Mouse (Mus musculus) liver, embryonic 16.5 days (tissue): ENCODE measurements around the gene Runx2. TPM values are rescaled to one million over a fixed set of nuclear protein-coding genes. Genes with fewer than 3 reads are reported as not detected.

ENCODE experiments used
- ATAC-seq: fragments of 200-750 bp; cut with Nextera tagmentation; 2 replicates; pipeline ENCODE4 v1.8.0; 2017; ENCODE audit warnings: low read depth, mild to moderate bottlenecking, moderate number of reproducible peaks, moderate library complexity
- H3K27ac ChIP-seq: fragments of 300-500 bp; sonication (generic); 2 replicates; pipeline ENCODE4 v1.5.1; 2014; ENCODE audit warnings: mild to moderate bottlenecking, low read length
- H3K27me3 ChIP-seq: fragments of 300-500 bp; sonication (generic); 2 replicates; pipeline ENCODE4 v1.6.1; 2014; ENCODE audit warnings: low read depth, low read length, mixed read lengths; ENCODE audit not compliant: control insufficient read depth, insufficient read depth
- H3K36me3 ChIP-seq: fragments of 300-500 bp; sonication (generic); 2 replicates; pipeline ENCODE4 v1.6.1; 2014; ENCODE audit warnings: mild to moderate bottlenecking; ENCODE audit not compliant: control insufficient read depth, insufficient read depth
- H3K4me1 ChIP-seq: fragments of 300-500 bp; sonication (generic); 2 replicates; pipeline ENCODE4 v1.6.1; 2014; ENCODE audit warnings: low read depth, low read length, mixed read lengths; ENCODE audit not compliant: control insufficient read depth
- H3K4me2 ChIP-seq: fragments of 300-500 bp; sonication (generic); 2 replicates; pipeline ENCODE4 v1.6.1; 2014; ENCODE audit warnings: low read depth, low read length, mixed read lengths
- H3K4me3 ChIP-seq: fragments of 300-500 bp; sonication (generic); 2 replicates; pipeline ENCODE4 v1.5.1; 2014; ENCODE audit warnings: low read depth, mild to moderate bottlenecking, low read length
- H3K9ac ChIP-seq: fragments of 300-500 bp; sonication (generic); 2 replicates; pipeline ENCODE4 v1.6.1; 2014; ENCODE audit warnings: low read depth, low read length
- H3K9me3 ChIP-seq: fragments of 300-500 bp; sonication (generic); replicated peaks from 2 replicates; pipeline ENCODE4 v1.6.1; 2016; ENCODE audit warnings: low read length; ENCODE audit not compliant: control insufficient read depth
- WGBS: fragments of 180-500 bp; shearing (Covaris S2); extraction: QIAGEN DNeasy Blood & Tissue Kit; methylation state at CpG from one replicate; pipeline ENCODE4 v1.1.7; 2014; ENCODE audit not compliant: insufficient replicate concordance; 5-methylcytosine and 5-hydroxymethylcytosine counted together
- polyA plus RNA-seq: library from polyadenylated mRNA; unstranded; fragments of >200 nt; fragmentation: Nextera tagmentation; extraction: Ambion mirVana; gene quantifications from 2 replicates; pipeline ENCODE4 v1.2.1, GENCODE M21; 2015

The Runx2 gene
- polyA plus RNA-seq, 1 experiment from 2014 or later, result 0.64 TPM

DNA sequence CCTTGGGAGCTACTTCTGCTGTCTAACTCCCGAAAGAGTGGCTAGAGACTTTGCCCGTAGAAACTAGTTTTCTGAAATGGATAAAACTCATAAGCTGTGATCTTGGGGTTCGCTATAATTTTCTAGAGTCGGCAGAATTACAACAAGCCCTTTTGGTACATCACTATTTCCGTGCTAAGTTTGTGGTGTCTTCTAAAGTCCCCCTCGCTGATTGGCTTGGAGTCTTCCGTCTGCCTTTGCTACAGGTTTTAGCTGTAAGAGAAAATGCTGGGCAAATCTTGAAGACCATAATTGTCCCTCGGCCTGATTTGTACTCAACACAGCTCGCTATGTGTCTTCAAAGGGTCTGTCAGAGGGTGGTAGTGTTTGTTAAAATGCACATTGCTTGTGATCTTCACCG lies 205.2 kb downstream of the Runx2 start:
- no peak overlapping the region for H3K4me3 ChIP-seq
- no peaks in the 10 kb centered on the region for H3K4me1 ChIP-seq
- H3K36me3 ChIP-seq, result no peaks in the 10 kb centered on the region
- no peaks in the 10 kb centered on the region for H3K9me3 ChIP-seq
- no peak overlapping the region for H3K4me2 ChIP-seq
- H3K27me3 ChIP-seq, result no peaks in the 10 kb centered on the region
- H3K27ac ChIP-seq, result no peak overlapping the region
- H3K9ac ChIP-seq, result no peak overlapping the region
- ATAC-seq, result no peak
- WGBS, result 66% methylated on average over 10 of the region's 10 CpGs

DNA sequence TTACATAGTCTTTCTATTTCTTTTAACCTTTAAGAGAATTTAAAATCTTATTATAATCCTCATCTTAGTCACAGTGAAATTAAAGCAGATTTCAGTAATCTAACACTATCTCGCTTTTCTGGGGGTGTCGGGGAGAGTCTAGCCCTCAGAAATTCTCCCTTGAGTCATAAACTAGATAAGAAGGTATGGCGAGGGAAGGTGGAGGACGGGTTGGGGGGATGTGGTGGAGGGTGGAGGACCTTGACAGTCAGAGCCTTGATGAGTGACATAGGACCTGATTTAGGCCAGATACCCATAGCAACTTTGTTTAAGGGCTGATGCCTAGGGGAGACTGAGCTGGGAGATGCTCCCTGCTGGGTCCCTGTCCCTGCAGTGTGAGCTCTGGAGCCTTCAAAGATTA lies 205.7 kb downstream of the Runx2 start:
- H3K36me3 ChIP-seq, result no peaks in the 10 kb centered on the region
- no peaks in the 10 kb centered on the region for H3K27me3 ChIP-seq
- H3K9me3 ChIP-seq, result no peaks in the 10 kb centered on the region
- no peak overlapping the region for H3K4me2 ChIP-seq
- no peak overlapping the region for H3K27ac ChIP-seq
- WGBS, result 35% methylated on average over 4 of the region's 4 CpGs
- H3K9ac ChIP-seq, result no peak overlapping the region
- ATAC-seq, result no peak
- H3K4me3 ChIP-seq, result no peak overlapping the region
- no peaks in the 10 kb centered on the region for H3K4me1 ChIP-seq

- ATAC-seq, result no peak
- no peak overlapping the region for H3K9ac ChIP-seq
- no peaks in the 10 kb centered on the region for H3K27me3 ChIP-seq
- H3K27ac ChIP-seq, result no peak overlapping the region
- H3K36me3 ChIP-seq, result no peaks in the 10 kb centered on the region
- WGBS, result 35% methylated on average over 8 of the region's 8 CpGs
- no peak overlapping the region for H3K4me2 ChIP-seq
- no peaks in the 10 kb centered on the region for H3K9me3 ChIP-seq
- H3K4me1 ChIP-seq, result no peaks in the 10 kb centered on the region
- H3K4me3 ChIP-seq, result no peak overlapping the region
These were observed 207.2 kb downstream of the Runx2 start for GRCm38 (mm10) chr17:44607383-44607782.

- no peaks in the 10 kb centered on the region for H3K36me3 ChIP-seq
- ATAC-seq, result no peak
- H3K4me3 ChIP-seq, result no peak overlapping the region
- 35% methylated on average over 7 of the region's 7 CpGs for WGBS
- no peaks in the 10 kb centered on the region for H3K9me3 ChIP-seq
- H3K9ac ChIP-seq, result no peak overlapping the region
- no peaks in the 10 kb centered on the region for H3K4me1 ChIP-seq
- no peak overlapping the region for H3K27ac ChIP-seq
- H3K4me2 ChIP-seq, result no peak overlapping the region
- no peaks in the 10 kb centered on the region for H3K27me3 ChIP-seq
These were observed 208.4 kb downstream of the Runx2 start for GRCm38 (mm10) chr17:44606245-44606644.

DNA sequence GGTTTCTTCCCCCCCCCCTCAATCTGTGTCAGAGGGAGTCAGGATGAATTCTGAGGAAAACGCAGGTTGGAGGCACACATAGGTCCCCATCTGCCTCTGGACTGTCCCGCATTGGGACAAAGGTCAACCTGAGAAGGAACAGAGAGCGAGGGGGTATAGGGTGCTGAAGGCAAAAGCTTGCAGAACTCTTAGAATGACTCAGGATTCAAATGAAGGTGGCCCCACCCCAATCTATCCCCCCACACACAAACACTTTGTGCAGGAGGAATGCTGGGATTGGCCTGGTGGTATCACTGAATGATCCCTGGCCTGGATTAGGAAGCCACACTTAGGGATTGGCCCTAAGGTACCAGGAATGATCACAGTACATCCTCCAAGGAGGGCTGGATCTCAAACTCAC lies 208.8 kb downstream of the Runx2 start:
- Histone ChIP-seq H3K4me2 (no peak overlapping the region), H3K36me3 (no peaks in the 10 kb centered on the region), H3K4me3 (no peak overlapping the region), H3K27ac (no peak overlapping the region), H3K9ac (no peak overlapping the region), H3K27me3 (no peaks in the 10 kb centered on the region), H3K9me3 (no peaks in the 10 kb centered on the region), H3K4me1 (no peaks in the 10 kb centered on the region)
- ATAC-seq, result no peak
- WGBS, result 64% methylated on average over 3 of the region's 3 CpGs

GRCm38 (mm10) chr17:44603170-44603569 lies 211.4 kb downstream of the Runx2 start:
- H3K36me3 ChIP-seq, result no peaks in the 10 kb centered on the region
- no peak overlapping the region for H3K4me3 ChIP-seq
- H3K27ac ChIP-seq, result no peak overlapping the region
- H3K4me1 ChIP-seq, result no peaks in the 10 kb centered on the region
- no peaks in the 10 kb centered on the region for H3K27me3 ChIP-seq
- no peaks in the 10 kb centered on the region for H3K9me3 ChIP-seq
- 67% methylated on average over 4 of the region's 4 CpGs for WGBS
- H3K9ac ChIP-seq, result no peak overlapping the region
- no peak overlapping the region for H3K4me2 ChIP-seq
- no peak for ATAC-seq

DNA sequence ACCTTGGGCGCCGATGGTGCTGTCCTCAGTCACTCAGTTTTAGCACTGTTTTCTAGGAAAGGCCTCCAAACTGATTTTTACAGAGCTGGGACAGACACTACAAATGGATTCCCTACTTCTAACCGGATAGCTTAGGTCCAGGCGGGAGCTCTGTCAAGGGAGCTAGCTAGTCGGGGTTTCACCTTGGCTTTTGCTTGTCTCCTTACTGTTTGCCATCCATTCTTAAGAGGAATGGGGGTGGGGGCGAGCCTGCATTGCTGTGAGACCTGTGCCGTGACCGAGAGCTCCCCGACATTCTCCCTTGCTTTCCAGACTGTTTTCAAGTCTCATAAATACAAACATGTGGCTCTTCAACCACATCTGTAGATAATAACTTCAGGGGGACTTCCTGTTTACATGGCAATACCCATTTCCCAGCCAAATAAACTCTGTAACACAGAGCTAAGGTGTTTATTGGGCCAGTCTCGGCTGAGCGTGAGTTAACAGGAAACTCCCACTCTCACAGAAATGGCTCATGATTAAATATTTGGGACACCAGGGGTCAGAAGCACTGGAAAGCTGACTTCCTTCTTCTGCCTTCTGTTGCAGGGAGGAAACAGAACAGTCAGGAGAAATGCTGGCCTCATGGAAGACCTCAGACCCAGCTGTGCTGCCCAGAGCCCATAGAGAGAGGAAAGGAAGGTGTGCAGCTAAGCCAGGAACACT lies 213.1 kb downstream of the Runx2 start:
- H3K27ac ChIP-seq, result no peak overlapping the region
- no peak overlapping the region for H3K9ac ChIP-seq
- no peak overlapping the region for H3K4me3 ChIP-seq
- no peak for ATAC-seq
- H3K4me1 ChIP-seq, result no peaks in the 10 kb centered on the region
- no peaks in the 10 kb centered on the region for H3K27me3 ChIP-seq
- 53% methylated on average over 11 of the region's 11 CpGs for WGBS
- no peaks in the 10 kb centered on the region for H3K9me3 ChIP-seq
- no peak overlapping the region for H3K4me2 ChIP-seq
- no peaks in the 10 kb centered on the region for H3K36me3 ChIP-seq

- no peak overlapping the region for H3K4me2 ChIP-seq
- no peaks in the 10 kb centered on the region for H3K36me3 ChIP-seq
- no peak overlapping the region for H3K9ac ChIP-seq
- WGBS, result 57% methylated on average over 1 of the region's 1 CpGs
- H3K4me1 ChIP-seq, result no peaks in the 10 kb centered on the region
- no peaks in the 10 kb centered on the region for H3K9me3 ChIP-seq
- no peaks in the 10 kb centered on the region for H3K27me3 ChIP-seq
- no peak overlapping the region for H3K4me3 ChIP-seq
- ATAC-seq, result no peak
- no peak overlapping the region for H3K27ac ChIP-seq
These were observed 214.7 kb downstream of the Runx2 start for GRCm38 (mm10) chr17:44599856-44600255.

DNA sequence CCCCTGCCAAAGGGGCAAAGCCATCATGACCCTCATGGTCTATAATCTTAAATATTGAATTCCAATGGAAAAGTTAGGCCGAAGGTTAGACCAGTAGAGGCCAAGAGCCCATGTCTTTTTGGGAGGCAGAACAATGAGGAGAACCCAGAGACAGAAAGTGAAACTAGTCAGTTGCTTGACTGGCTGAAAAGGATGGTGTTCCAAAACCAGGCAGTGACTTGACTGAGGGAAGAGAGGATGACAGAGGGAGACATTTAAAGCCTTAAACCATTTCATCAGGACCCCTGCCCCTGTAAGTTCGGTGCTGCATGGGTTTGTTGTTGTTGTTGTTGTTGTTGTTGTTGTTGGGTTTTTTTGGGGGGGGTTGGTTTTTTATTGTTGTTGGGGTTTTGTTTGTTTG lies 215.5 kb downstream of the Runx2 start:
- Histone ChIP-seq H3K4me2 (no peak overlapping the region), H3K27ac (no peak overlapping the region), H3K36me3 (no peaks in the 10 kb centered on the region), H3K9ac (no peak overlapping the region), H3K4me3 (no peak overlapping the region), H3K9me3 (no peaks in the 10 kb centered on the region), H3K4me1 (no peaks in the 10 kb centered on the region), H3K27me3 (no peaks in the 10 kb centered on the region)
- no peak for ATAC-seq
- WGBS, result 56% methylated on average over 2 of the region's 2 CpGs
